8 mouse cellular contexts compared by ENCODE assay signal in the genomic region with DNA sequence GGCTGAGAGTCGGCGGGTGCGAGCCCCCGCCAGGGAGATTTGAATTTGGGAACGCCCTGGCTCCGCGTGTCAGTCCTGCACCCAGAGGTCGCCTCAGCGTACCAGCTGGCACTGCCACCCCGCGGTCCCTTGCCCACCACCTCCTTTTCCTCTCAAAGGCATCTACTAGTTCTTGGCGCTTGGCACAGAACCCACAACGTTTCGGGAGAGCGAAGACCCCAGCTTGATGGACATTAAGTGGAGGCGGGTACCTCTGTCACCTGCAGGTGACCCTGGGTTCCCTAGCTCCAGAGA. TPM values are rescaled to one million over a fixed set of nuclear protein-coding genes. Genes with fewer than 3 reads are reported as not detected.
DNase-seq lines count a peak whose midpoint lies in the region; ATAC-seq and TF ChIP-seq lines count a peak whose summit lies in the region.

No protein-coding gene starts in this region.

- peak overlapping the region; percentile 93; the same call in 1 of the 2 replicates for H3K27ac ChIP-seq in heart, embryonic 16.5 days (ENCODE audit: low read length)
- H3K27ac ChIP-seq in forebrain, postnatal 0 days (ENCODE audit: low read depth, low read length): peak overlapping the region; percentile 94
- peak overlapping the region; percentile 95 for H3K27ac ChIP-seq in midbrain, embryonic 10.5 days (replicated peaks)

- H3K27me3 ChIP-seq in heart, embryonic 16.5 days (ENCODE audit: control insufficient read depth, insufficient read depth, low read length): no peaks in the 10 kb centered on the region
- peaks cover 38% of the 10 kb centered on the region for H3K27me3 ChIP-seq in G1E (ENCODE audit: insufficient read depth, low read length)
- no peaks in the 10 kb centered on the region for H3K27me3 ChIP-seq in forebrain, postnatal 0 days (ENCODE audit: insufficient read depth, low read length)
- peaks cover 84% of the 10 kb centered on the region for H3K27me3 ChIP-seq in midbrain, embryonic 10.5 days (ENCODE audit: low read depth, poor library complexity, severe bottlenecking)

- H3K36me3 ChIP-seq in heart, embryonic 16.5 days (ENCODE audit: control insufficient read depth, insufficient read depth): no peaks in the 10 kb centered on the region
- peaks cover 10% of the 10 kb centered on the region for H3K36me3 ChIP-seq in G1E (replicated peaks)
- no peaks in the 10 kb centered on the region for H3K36me3 ChIP-seq in forebrain, postnatal 0 days (ENCODE audit: insufficient read depth)
- no peaks in the 10 kb centered on the region for H3K36me3 ChIP-seq in midbrain, embryonic 10.5 days

- TF ChIP-seq CTCF in G1E (IDR thresholded peaks at IDR 0.05; ENCODE audit: low read depth, low read length): no peak
- TF ChIP-seq CTCF in forebrain, postnatal 0 days (IDR thresholded peaks at IDR 0.05; ENCODE audit: low read depth): 0 out of 2 replicates have a peak, but pooled peaks have one; percentile 3

- H3K4me2 ChIP-seq in heart, embryonic 16.5 days (ENCODE audit: low read depth, low read length): peak overlapping the region; percentile 100
- peak overlapping the region; percentile 79 for H3K4me2 ChIP-seq in forebrain, postnatal 0 days (ENCODE audit: low read depth)

- ATAC-seq in heart, embryonic 16.5 days (replicated peaks; ENCODE audit: extremely low read depth, insufficient read depth, low FRiP score): no peak
- no peak for ATAC-seq in G1E (ENCODE audit: extremely low read depth, insufficient number of reproducible peaks, low FRiP score, poor library complexity, severe bottlenecking)
- no peak for ATAC-seq in forebrain, postnatal 0 days
- no peak for ATAC-seq in erythroid progenitor cell, adult 5-6 weeks (replicated peaks; ENCODE audit: low FRiP score, poor library complexity, severe bottlenecking)

- no peaks in the 10 kb centered on the region for H3K9me3 ChIP-seq in heart, embryonic 16.5 days (replicated peaks; ENCODE audit: control insufficient read depth, low read length)
- no peaks in the 10 kb centered on the region for H3K9me3 ChIP-seq in G1E (replicated peaks)
- H3K9me3 ChIP-seq in forebrain, postnatal 0 days (ENCODE audit: low read length): no peaks in the 10 kb centered on the region
- H3K9me3 ChIP-seq in midbrain, embryonic 10.5 days (replicated peaks): no peaks in the 10 kb centered on the region

- peak overlapping the region; percentile 90 for H3K4me3 ChIP-seq in heart, embryonic 16.5 days (ENCODE audit: low read length)
- peak overlapping the region; percentile 80 for H3K4me3 ChIP-seq in G1E (ENCODE audit: low read depth, low read length)
- peak overlapping the region; percentile 64 for H3K4me3 ChIP-seq in forebrain, postnatal 0 days (ENCODE audit: low read depth, low read length)
- H3K4me3 ChIP-seq in midbrain, embryonic 10.5 days: peak overlapping the region; percentile 89

- peak overlapping the region; percentile 97 for H3K9ac ChIP-seq in heart, embryonic 16.5 days (ENCODE audit: low read length)
- H3K9ac ChIP-seq in forebrain, postnatal 0 days: peak overlapping the region; percentile 92

- H3K4me1 ChIP-seq in heart, embryonic 16.5 days (ENCODE audit: control insufficient read depth, insufficient read depth, low read length): peaks cover 13% of the 10 kb centered on the region
- peaks cover 56% of the 10 kb centered on the region for H3K4me1 ChIP-seq in G1E (ENCODE audit: insufficient read depth, low read depth, low read length)
- 0 out of 2 replicates have a peak, but pooled peaks cover 11% of the 10 kb centered on the region for H3K4me1 ChIP-seq in forebrain, postnatal 0 days (ENCODE audit: insufficient read depth)
- peaks cover 45% of the 10 kb centered on the region for H3K4me1 ChIP-seq in midbrain, embryonic 10.5 days

- DNase-seq in heart, adult 18-20 months: no peak
- no peak for DNase-seq in G1E (ENCODE audit: low spot score)
- no peak for DNase-seq in forebrain, postnatal 0 days
- DNase-seq in midbrain, embryonic 10.5 days (ENCODE audit: low spot score): no peak
- DNase-seq in urinary bladder, adult 2 months (ENCODE audit: low spot score): no peak
- no peak for DNase-seq in c-Kit-positive CD71-positive TER-119-positive erythroid progenitor cells, embryonic 14.5 days (ENCODE audit: low spot score)

- WGBS in heart, embryonic 16.5 days: 3% methylated on average over 16 of the region's 16 CpGs
- 5% methylated on average over 15 of the region's 16 CpGs for WGBS in forebrain, postnatal 0 days
- WGBS in midbrain, embryonic 10.5 days: 2% methylated on average over 16 of the region's 16 CpGs

RNA-seq across cellular contexts. Expression of a gene that starts 1.5 kb away (rescaled TPM):
- polyA plus RNA-seq in heart, embryonic 16.5 days (2015; fragmentation: Nextera tagmentation; extraction: Ambion mirVana): 7.9 and 9.8 TPM in 2 replicates
- total RNA-seq in heart, adult 18-20 months (2021): 10 to 100 TPM; 14.2 to 18.8 TPM
- 43.1 and 54.0 TPM in 2 replicates for total RNA-seq in G1E (2014; fragmentation: Nextera tagmentation)
- total RNA-seq in G1E (2017): 58.3 and 60.6 TPM in 2 replicates
- 22.2 and 24.8 TPM in 2 replicates for polyA plus RNA-seq in G1E (2012)
- total RNA-seq in forebrain, postnatal 0 days (2014; rRNA removed): 28.4 and 36.9 TPM in 2 replicates
- polyA plus RNA-seq in forebrain, postnatal 0 days (2015; fragmentation: Nextera tagmentation; extraction: Ambion mirVana): 5.6 and 8.5 TPM in 2 replicates
- 9.4 and 10.0 TPM in 2 replicates for polyA plus RNA-seq in midbrain, embryonic 10.5 days (2016; fragmentation: Nextera tagmentation; extraction: Ambion mirVana)
- polyA plus RNA-seq in urinary bladder, adult 2 months (2012; rRNA removed): 9.5 and 12.5 TPM in 2 replicates
- total RNA-seq in erythroid progenitor cell, adult 5-6 weeks (2015; ENCODE audit: low replicate concordance): 16.2 and 36.0 TPM in 2 replicates
- 22.6 and 30.4 TPM in 2 replicates for total RNA-seq in erythroid progenitor cell, adult 5-6 weeks (2017; ENCODE audit: low replicate concordance)

RNA-seq across cellular contexts. Expression of a gene that starts 41.9 kb away (rescaled TPM):
- not detected in 2 replicates for polyA plus RNA-seq in heart, embryonic 16.5 days (2015; fragmentation: Nextera tagmentation; extraction: Ambion mirVana)
- total RNA-seq in heart, adult 18-20 months (2021): not detected
- total RNA-seq in G1E (2014; fragmentation: Nextera tagmentation) (not detected in 2 replicates), G1E (2017) (0.11 and 0.17 TPM in 2 replicates)
- polyA plus RNA-seq in G1E (2012): not detected in 2 replicates
- total RNA-seq in forebrain, postnatal 0 days (2014; rRNA removed): 0.08 TPM in 1 of 2 replicates, not detected in the other
- polyA plus RNA-seq in forebrain, postnatal 0 days (2015; fragmentation: Nextera tagmentation; extraction: Ambion mirVana): 0.13 TPM in 1 of 2 replicates, not detected in the other
- 0.10 TPM in 1 of 2 replicates, not detected in the other for polyA plus RNA-seq in midbrain, embryonic 10.5 days (2016; fragmentation: Nextera tagmentation; extraction: Ambion mirVana)
- 0.01 and 0.03 TPM in 2 replicates for polyA plus RNA-seq in urinary bladder, adult 2 months (2012; rRNA removed)
- total RNA-seq in erythroid progenitor cell, adult 5-6 weeks (2015; ENCODE audit: low replicate concordance): not detected in 2 replicates
- total RNA-seq in erythroid progenitor cell, adult 5-6 weeks (2017; ENCODE audit: low replicate concordance): not detected in 2 replicates
